Mouse (Mus musculus): ENCODE measurements around the gene Tagln2.

Tagln2 gene

GRCm38 (mm10) chr1:172481540-172482280 is 18.1 kb upstream of the Tagln2 start, which contains the start of gene Igsf9:
Igsf9 (plus strand) TSS chr1:172481788.
- peak; percentile 88 for DNase-seq

GRCm38 (mm10) chr1:172482518-172483360 is 17.1 kb upstream of the Tagln2 start:
- DNase-seq, result peak; percentile 66

- no peak for DNase-seq
These were observed 16.5 kb upstream of the Tagln2 start for GRCm38 (mm10) chr1:172483361-172483660.

- no peak for DNase-seq
These were observed 15.6 kb upstream of the Tagln2 start for GRCm38 (mm10) chr1:172484236-172484635.

GRCm38 (mm10) chr1:172484671-172485070 is 15.2 kb upstream of the Tagln2 start:
- DNase-seq, result no peak

GRCm38 (mm10) chr1:172485821-172486220 is 14.0 kb upstream of the Tagln2 start:
- no peak for DNase-seq

- no peak for DNase-seq
These were observed 13.6 kb upstream of the Tagln2 start for GRCm38 (mm10) chr1:172486236-172486635.

GRCm38 (mm10) chr1:172486651-172487050 is 13.2 kb upstream of the Tagln2 start:
- DNase-seq, result no peak

- DNase-seq, result no peak
These were observed 12.0 kb upstream of the Tagln2 start for GRCm38 (mm10) chr1:172487859-172488258.

- DNase-seq, result no peak
These were observed 11.0 kb upstream of the Tagln2 start for GRCm38 (mm10) chr1:172488831-172489230.

- DNase-seq, result no peak
These were observed 10.1 kb upstream of the Tagln2 start for GRCm38 (mm10) chr1:172489585-172490250.

- DNase-seq, result peak; percentile 90
These were observed 9.6 kb upstream of the Tagln2 start for GRCm38 (mm10) chr1:172490261-172490661.

GRCm38 (mm10) chr1:172492047-172492446 is 7.8 kb upstream of the Tagln2 start:
- peak; percentile 43 for DNase-seq

GRCm38 (mm10) chr1:172493516-172493915 is 6.3 kb upstream of the Tagln2 start:
- no peak for DNase-seq

GRCm38 (mm10) chr1:172496030-172496429 is 3.8 kb upstream of the Tagln2 start:
- no peak for DNase-seq

- DNase-seq, result no peak
These were observed 2.4 kb upstream of the Tagln2 start for GRCm38 (mm10) chr1:172497428-172497827.

GRCm38 (mm10) chr1:172500451-172501370 is 864 bp downstream of the Tagln2 start:
- DNase-seq, result peak; percentile 85

- DNase-seq, result peak; percentile 64
These were observed 1.7 kb downstream of the Tagln2 start for GRCm38 (mm10) chr1:172501371-172502144.

GRCm38 (mm10) chr1:172502145-172503110 is 2.6 kb downstream of the Tagln2 start:
- DNase-seq, result peak; percentile 80
